Mouse (Mus musculus): Measurements from ENCODE around the gene Gpr88.

DNA sequence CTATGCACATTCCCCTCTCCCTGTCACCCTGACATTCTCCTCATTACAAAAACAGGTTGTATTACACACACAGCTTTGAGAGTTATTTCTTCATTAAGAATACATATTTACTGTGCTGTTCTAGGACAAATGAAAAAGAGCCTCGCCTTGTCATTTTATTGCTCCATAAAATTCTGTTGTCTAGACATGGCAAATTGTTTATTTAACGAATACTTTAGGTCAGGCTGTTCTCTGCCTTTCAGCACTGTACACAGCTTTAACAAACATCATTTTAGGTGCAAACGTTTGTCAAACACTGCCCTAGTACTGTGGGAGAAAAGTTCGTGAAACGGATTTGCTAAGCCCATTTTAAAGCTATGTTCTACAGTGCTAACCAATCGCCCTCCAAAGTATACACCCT is 48.5 kb upstream of the Gpr88 start:
- TF ChIP-seq POLR2A (IDR thresholded peaks at IDR 0.05; ENCODE audit: control insufficient read depth, low read depth, low read length) (no peak), CTCF (IDR thresholded peaks at IDR 0.05; ENCODE audit: control insufficient read depth, insufficient read depth, insufficient replicate concordance, low read depth, low read length) (no peak)

All from testis, adult 2 months (tissue).